Mouse (Mus musculus) stomach, postnatal 0 days (tissue): Measurements from ENCODE around the gene Pld3.

Experiments
- CTCF ChIP-seq: IDR thresholded peaks from 2 replicates; pipeline ENCODE4 v1.5.1; 2016; ENCODE audit warnings: antibody characterized with exemption, low read depth, mild to moderate bottlenecking, moderate library complexity
- EP300 ChIP-seq: optimal IDR thresholded peaks from 2 replicates; pipeline ENCODE3; 2016; ENCODE audit warnings: antibody characterized with exemption

GRCm38 (mm10) chr7:27602161-27602560 is 49.1 kb upstream of the Pld3 start:
- TF ChIP-seq CTCF (no peak), EP300 (no peak)
